Mouse (Mus musculus) thymus, postnatal 10 days (tissue): ENCODE measurements at regions not wholly inside any gene's neighbourhood (a gene's known extent, or its start where the extent isn't known, plus 50 kb on each side); places are given as distances from the start of the nearest gene placed in this dataset.
"Not testable (repeated sequence)": the region's sequence is repeated elsewhere in the genome, so short reads cannot be mapped to it uniquely, and the experiment has no call there.

Source experiments
- DNase-seq, 2 experiments: peaks; one replicate each; pipeline ENCODE4 v3.0.0; 2021; ENCODE audit warnings: low spot score in 2 of 2

DNA sequence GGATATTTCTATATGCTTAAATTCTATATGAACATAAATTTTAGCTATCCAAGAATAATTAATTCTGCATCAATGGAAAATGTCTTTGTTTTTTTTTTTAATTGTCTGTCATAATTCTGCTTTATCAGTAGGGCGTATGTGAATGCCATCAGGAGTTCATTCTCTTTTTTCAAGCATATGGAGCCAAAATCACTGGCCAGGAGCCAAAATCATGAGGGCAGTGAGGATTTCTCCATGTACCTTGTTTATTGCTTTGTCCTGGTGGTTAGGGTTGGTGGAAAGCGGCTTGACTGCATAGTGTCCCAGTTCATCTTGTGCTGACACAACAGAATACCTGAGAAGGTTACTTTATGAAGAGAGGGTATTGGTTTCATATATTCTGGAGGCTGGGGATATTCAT is 243.9 kb downstream of the AI429214 start:
- no peak for DNase-seq

DNA sequence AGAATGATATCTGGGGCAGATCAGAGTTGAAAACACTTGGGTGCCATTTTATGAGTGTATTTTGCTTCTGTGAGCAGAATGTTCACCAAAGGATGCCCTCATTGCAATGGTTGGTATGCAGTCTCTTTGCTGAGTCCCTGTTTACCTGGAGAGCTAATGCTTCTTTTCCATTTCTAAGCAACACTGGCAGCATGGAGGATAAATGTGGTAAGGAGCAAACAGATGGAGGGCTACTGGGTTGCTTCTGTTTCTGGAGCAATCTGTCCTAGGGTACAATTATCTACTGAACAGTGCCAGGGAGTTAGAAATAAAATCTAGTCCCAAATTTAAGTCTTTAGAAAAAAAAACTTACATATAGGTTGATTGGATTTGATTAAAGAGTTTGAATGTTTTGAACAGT is 245.9 kb downstream of the AI429214 start:
- no peak for DNase-seq

DNA sequence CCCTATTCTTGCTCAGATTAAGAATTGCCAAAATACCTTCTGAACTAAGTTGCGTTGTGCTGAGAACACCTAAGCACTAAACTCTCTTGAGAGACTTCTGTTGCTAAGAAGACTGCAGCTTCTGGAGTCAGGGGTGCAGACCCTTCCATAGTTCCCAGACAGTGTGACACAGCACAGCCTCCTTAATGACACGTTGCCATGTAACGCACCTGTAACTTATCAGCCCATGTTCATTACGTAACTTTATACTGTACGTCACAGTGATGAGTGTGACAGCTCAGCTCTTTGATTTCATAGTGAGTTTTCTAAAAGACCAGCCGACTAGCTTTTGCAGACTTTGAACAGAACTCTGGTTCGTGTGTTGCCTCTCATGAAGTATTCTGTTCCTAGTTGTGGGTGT is 257.8 kb downstream of the AI429214 start:
- not testable (repeated sequence) for DNase-seq

DNA sequence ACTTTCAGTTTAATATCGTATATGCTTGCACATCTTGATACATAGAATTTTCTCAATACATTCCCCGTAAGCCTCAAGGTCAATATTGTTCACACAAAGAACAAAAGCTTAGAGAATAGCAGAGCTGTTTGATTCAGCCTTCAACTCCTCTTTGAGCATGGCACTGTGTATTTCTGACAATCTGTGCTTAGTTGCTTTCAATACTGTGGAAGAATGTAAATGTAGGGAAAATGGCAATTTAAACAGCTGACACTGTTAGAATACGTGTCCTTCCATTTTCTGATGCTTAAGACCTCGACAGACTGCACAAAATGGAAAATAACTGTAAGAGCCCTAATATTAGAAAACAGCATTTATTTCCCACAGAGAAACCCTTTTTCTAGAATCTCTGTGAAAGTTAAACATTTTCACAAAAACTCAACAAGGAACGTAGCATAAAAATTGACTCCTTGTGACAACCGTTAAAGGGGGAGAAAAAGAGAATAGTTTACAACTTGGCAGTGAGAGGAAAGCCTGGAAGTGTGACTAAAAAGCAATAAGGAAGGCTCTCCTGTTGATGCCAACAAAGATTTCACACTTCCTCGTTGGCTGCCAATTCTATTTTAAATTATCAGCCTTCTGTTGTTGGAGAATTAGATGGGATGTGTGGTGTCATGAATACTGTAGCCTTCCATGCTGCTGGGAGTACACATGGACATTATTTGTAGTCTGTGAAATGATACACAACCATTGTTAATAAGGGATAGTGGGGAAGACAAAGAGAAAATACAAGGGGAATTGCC is 297.9 kb downstream of the AI429214 start:
- no peak for DNase-seq
